27 mouse cellular contexts compared by ENCODE assay signal in the genomic region with DNA sequence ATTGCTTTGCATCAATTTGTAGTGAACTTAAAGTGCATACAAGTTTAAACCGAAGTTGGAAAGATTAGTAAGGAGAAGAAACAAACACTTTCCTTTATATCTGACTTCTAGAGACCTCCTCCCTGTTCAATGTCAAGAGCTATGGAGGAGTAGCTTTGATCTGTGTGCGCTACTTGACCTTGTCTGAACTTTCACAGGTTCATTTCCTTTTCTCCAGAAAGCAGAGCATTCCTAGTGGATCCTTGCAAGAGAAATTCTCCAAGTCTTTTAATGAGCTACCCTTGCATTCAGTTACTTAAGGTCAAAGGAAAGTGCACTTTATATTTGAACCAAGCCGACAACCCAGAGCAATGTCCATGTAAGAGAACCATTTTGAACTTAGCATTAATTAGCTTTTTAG.
DNase-seq lines count a peak whose midpoint lies in the region; ATAC-seq and TF ChIP-seq lines count a peak whose summit lies in the region.
"Had no signal": no experiment of that assay in that cellular context is flagged by ENCODE, and none has a peak within 500 bp of the region (broad histone marks: within the 10 kb centered on the region; RNA-seq: fewer than 3 reads in every experiment).

No protein-coding gene starts in this region.

- H3K36me3 ChIP-seq in kidney, postnatal 0 days (ENCODE audit: insufficient read depth, low read length), result no peaks in the 10 kb centered on the region
- H3K36me3 ChIP-seq in forebrain, embryonic 10.5 days (replicated peaks), result no peaks in the 10 kb centered on the region
- H3K36me3 ChIP-seq: embryonic facial prominence, embryonic 13.5 days; G1E; hindbrain, embryonic 12.5 days; hindbrain, embryonic 15.5 days; intestine, embryonic 15.5 days had no signal

- H3K27me3 ChIP-seq in kidney, postnatal 0 days (ENCODE audit: insufficient read depth, low read length), result no peaks in the 10 kb centered on the region
- H3K27me3 ChIP-seq in forebrain, embryonic 10.5 days (ENCODE audit: poor library complexity, severe bottlenecking), result no peaks in the 10 kb centered on the region
- H3K27me3 ChIP-seq: CH12.LX; embryonic facial prominence, embryonic 13.5 days; forebrain, embryonic 13.5 days; hindbrain, embryonic 12.5 days; hindbrain, embryonic 15.5 days; intestine, embryonic 15.5 days; Patski had no signal

- no peak overlapping the region for H3K4me3 ChIP-seq in kidney, postnatal 0 days (replicated peaks; ENCODE audit: low read depth, low read length)
- H3K4me3 ChIP-seq in forebrain, embryonic 10.5 days, result no peak overlapping the region
- H3K4me3 ChIP-seq: embryonic facial prominence, embryonic 13.5 days; erythroblast, embryonic 14.5 days; forebrain, embryonic 13.5 days; gastrocnemius, adult 2 months; hindbrain, embryonic 12.5 days; hindbrain, embryonic 15.5 days; intestine, embryonic 15.5 days had no signal

- H3K9me3 ChIP-seq in kidney, postnatal 0 days (replicated peaks; ENCODE audit: low read length), result no peaks in the 10 kb centered on the region
- no peaks in the 10 kb centered on the region for H3K9me3 ChIP-seq in forebrain, embryonic 10.5 days
- H3K9me3 ChIP-seq: embryonic facial prominence, embryonic 13.5 days; forebrain, embryonic 13.5 days; hindbrain, embryonic 12.5 days; hindbrain, embryonic 15.5 days; intestine, embryonic 15.5 days had no signal

- TF ChIP-seq CTCF in kidney, postnatal 0 days (IDR thresholded peaks at IDR 0.05; ENCODE audit: low read depth), result no peak

- no peak for ATAC-seq in kidney, postnatal 0 days (replicated peaks; ENCODE audit: low FRiP score, low read depth)
- ATAC-seq: forebrain, embryonic 13.5 days; forebrain, embryonic 16.5 days; intestine, embryonic 15.5 days; Patski had no signal

- H3K9ac ChIP-seq in kidney, postnatal 0 days (ENCODE audit: low read depth, low read length), result no peak overlapping the region
- H3K9ac ChIP-seq: embryonic facial prominence, embryonic 13.5 days; forebrain, embryonic 13.5 days; hindbrain, embryonic 12.5 days; hindbrain, embryonic 15.5 days; intestine, embryonic 15.5 days had no signal

- DNase-seq in embryo, embryonic 10 days (ENCODE audit: low spot score), result peak; percentile 30
- DNase-seq in embryo, embryonic 9.5 days (ENCODE audit: extremely low spot score), result no peak
- peak; percentile 56 for DNase-seq in kidney, postnatal 0 days (ENCODE audit: low spot score)
- no peak for DNase-seq in kidney, postnatal 14 days
- DNase-seq in forelimb bud, embryonic 11.5 days (ENCODE audit: low read depth, low spot score), result peak; percentile 7
- no peak for DNase-seq in cerebellum, postnatal 14 days
- no peak for DNase-seq in forebrain, embryonic 10.5 days (ENCODE audit: extremely low spot score, low spot score)
- DNase-seq in cerebellum, postnatal 10 days, result no peak
- DNase-seq: adrenal gland, adult 2 months; adrenal gland, postnatal 14 days; cerebellum, adult 11 months; cerebellum, adult 2 months; cerebellum, adult 9-11 months; gastrocnemius, adult 2 months; gastrocnemius, postnatal 14 days; heart, adult 11 months had no signal

- no peaks in the 10 kb centered on the region for H3K4me1 ChIP-seq in kidney, postnatal 0 days (replicated peaks; ENCODE audit: insufficient read depth, low read length)
- H3K4me1 ChIP-seq in forebrain, embryonic 10.5 days, result no peaks in the 10 kb centered on the region
- H3K4me1 ChIP-seq: embryonic facial prominence, embryonic 13.5 days; forebrain, embryonic 13.5 days; hindbrain, embryonic 12.5 days; hindbrain, embryonic 15.5 days; intestine, embryonic 15.5 days had no signal

- H3K27ac ChIP-seq in kidney, postnatal 0 days, result no peak overlapping the region
- H3K27ac ChIP-seq in forebrain, embryonic 10.5 days, result no peak overlapping the region
- H3K27ac ChIP-seq: embryonic facial prominence, embryonic 13.5 days; forebrain, embryonic 13.5 days; gastrocnemius, adult 2 months; hindbrain, embryonic 12.5 days; hindbrain, embryonic 15.5 days; intestine, embryonic 15.5 days had no signal

- H3K4me2 ChIP-seq in kidney, postnatal 0 days (ENCODE audit: low read length), result no peak overlapping the region
- H3K4me2 ChIP-seq: embryonic facial prominence, embryonic 13.5 days; forebrain, embryonic 13.5 days; heart, embryonic 11.5 days; hindbrain, embryonic 12.5 days; hindbrain, embryonic 15.5 days; intestine, embryonic 15.5 days had no signal

- 11% methylated on average over 3 of the region's 3 CpGs for WGBS in kidney, postnatal 0 days
- WGBS in forebrain, embryonic 10.5 days, result 80% methylated on average over 3 of the region's 3 CpGs

Comparison
In these comparisons a context has a peak if more than half of its experiments do, and no peak if none do; other contexts are left out.
1. DNase-seq: peak in embryo, embryonic 10 days (single experiment), kidney, postnatal 0 days (single experiment) and forelimb bud, embryonic 11.5 days (single experiment); none in embryo, embryonic 9.5 days (single experiment), kidney, postnatal 14 days (single experiment), cerebellum, postnatal 14 days (0 of 2), forebrain, embryonic 10.5 days (single experiment) and cerebellum, postnatal 10 days (0 of 2).